Mouse (Mus musculus): ENCODE measurements around the gene Matn4. TPM values are rescaled to one million over a fixed set of nuclear protein-coding genes. Genes with fewer than 3 reads are reported as not detected.

The Matn4 gene
- total RNA-seq (2023): not detected

GRCm38 (mm10) chr2:164405060-164405459, at the start of gene Matn4:
TSS of gene Matn4 (minus strand) at chr2:164405160.

DNA sequence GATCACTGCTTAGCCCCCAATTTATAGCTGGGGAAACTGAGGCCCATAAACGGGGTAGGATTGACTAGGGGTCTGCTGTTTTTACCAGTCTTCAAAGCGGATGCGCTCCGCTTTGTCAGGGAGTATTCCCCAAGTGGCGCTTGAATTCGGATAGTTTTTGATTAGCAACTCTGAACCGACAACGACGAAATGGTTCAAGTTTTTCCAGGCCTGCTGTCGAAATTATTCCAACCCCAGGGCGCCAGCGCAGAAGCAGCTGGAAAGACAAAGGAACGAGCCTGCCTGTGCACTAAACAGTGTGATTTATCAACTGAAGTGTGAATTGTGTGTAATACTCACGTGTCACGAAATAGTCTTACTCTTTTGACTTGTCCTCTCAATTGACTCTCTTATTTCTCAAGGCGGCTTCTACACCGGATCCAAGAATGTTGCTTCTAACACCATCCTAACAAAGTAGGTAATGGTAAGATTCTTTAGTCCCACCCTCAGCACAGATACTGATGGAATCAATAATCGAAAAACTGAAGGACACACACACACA, 38.6 kb upstream of the Matn4 start, which contains the start of gene Sdc4:
Gene Sdc4 (minus strand): TSS at position 428 of the 541 bp plus-strand sequence.

DNA sequence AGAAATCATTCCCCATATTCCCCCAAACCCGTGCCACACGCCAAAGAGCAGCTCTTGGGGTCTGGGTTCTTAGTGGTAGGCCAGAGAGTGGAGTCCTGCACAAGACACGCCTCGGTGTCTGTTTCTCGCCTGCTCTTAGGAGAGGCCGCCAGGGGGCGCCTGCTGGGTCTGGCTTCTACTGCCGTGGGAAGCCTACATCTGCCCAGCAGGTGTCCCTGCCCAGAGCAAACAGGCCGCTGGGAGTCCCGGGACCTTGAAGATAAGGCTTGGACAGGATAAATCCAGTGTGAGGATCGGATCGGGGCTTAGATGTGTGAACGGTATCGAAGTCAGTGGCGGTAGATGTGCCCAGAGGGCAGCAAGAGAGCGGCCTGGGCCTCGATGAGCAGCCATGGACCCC, 2.1 kb downstream of the Matn4 start, which contains the start of gene Rbpjl:
Gene Rbpjl (plus strand): TSS at position 236 of the 400 bp plus-strand sequence.

DNA sequence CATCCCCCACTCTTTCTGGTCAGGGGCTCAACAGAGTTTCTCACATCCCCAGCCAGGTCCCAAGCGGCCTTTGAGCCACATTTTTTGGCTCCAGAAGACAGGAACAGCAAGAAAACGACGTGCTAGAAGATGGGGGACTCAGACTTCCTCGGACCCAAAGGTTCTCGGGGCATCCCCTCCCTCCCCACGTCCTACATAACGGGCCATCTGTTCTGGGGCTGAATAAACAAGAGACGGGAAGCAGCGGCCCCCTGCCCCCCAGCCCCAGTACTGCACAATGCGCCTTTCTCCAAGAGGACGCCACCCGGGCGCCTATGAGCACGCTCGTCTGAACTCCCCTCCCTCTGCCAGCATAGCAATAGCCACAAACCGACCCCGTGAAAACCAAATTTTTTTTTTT, 15.9 kb downstream of the Matn4 start, which contains the start of gene Slpi:
Gene Slpi (minus strand): TSS at position 76 of the 400 bp plus-strand sequence.

Other genes starting within 250 kb of the Matn4 start
- gene Kcns1, start 234.0 kb downstream of the Matn4 start, total RNA-seq (2023): not detected
- not detected for gene Wfdc5, start 222.4 kb downstream of the Matn4 start, total RNA-seq (2023)
- gene Wfdc12, start 214.6 kb downstream of the Matn4 start, total RNA-seq (2023): not detected
- not detected for gene Wfdc15a, start 205.0 kb downstream of the Matn4 start, total RNA-seq (2023)
- gene Wfdc15b, start 183.5 kb downstream of the Matn4 start, total RNA-seq (2023): not detected
- not detected for gene Svs2, start 166.7 kb downstream of the Matn4 start, total RNA-seq (2023)
- not detected for gene Svs3b, start 148.5 kb downstream of the Matn4 start, total RNA-seq (2023)
- not detected for gene Svs4, start 126.7 kb downstream of the Matn4 start, total RNA-seq (2023)
- gene Svs3a, start 115.9 kb downstream of the Matn4 start, total RNA-seq (2023): not detected
- not detected for gene Svs6, start 88.4 kb downstream of the Matn4 start, total RNA-seq (2023)
- not detected for gene Svs5, start 72.4 kb downstream of the Matn4 start, total RNA-seq (2023)
- gene Slpi, start 16.1 kb downstream of the Matn4 start, total RNA-seq (2023): 100 to 1,000 TPM; 591 to 696 TPM
- gene Rbpjl, start 2.0 kb downstream of the Matn4 start, total RNA-seq (2023): not detected
- gene Sdc4, start 38.7 kb upstream of the Matn4 start, total RNA-seq (2023): 1 to 10 TPM; 2.4 to 3.9 TPM
- gene Sys1, start 51.8 kb upstream of the Matn4 start, total RNA-seq (2023): 10 to 100 TPM; 28.4 to 36.4 TPM
- gene Gm20458, start 55.8 kb upstream of the Matn4 start, total RNA-seq (2023): 1 to 10 TPM in 1 of 2 experiments, under 1 TPM in 1; 0.97 to 3.1 TPM
- not detected for gene Trp53tg5, start 68.6 kb upstream of the Matn4 start, total RNA-seq (2023)
- 1 to 10 TPM; 1.0 to 2.2 TPM for gene Dbndd2, start 80.9 kb upstream of the Matn4 start, total RNA-seq (2023)
- 10 to 100 TPM; 45.7 to 55.1 TPM for gene Pigt, start 92.4 kb upstream of the Matn4 start, total RNA-seq (2023)
- gene Wfdc2, start 157.3 kb upstream of the Matn4 start, total RNA-seq (2023): not detected
- not detected for gene Spint3, start 168.3 kb upstream of the Matn4 start, total RNA-seq (2023)
- not detected for gene Wfdc6a, start 180.3 kb upstream of the Matn4 start, total RNA-seq (2023)
- gene Eppin, start 188.4 kb upstream of the Matn4 start, total RNA-seq (2023): not detected
- not detected for gene Wfdc6b, start 208.4 kb upstream of the Matn4 start, total RNA-seq (2023)
- not detected for gene Wfdc8, start 208.5 kb upstream of the Matn4 start, total RNA-seq (2023)
- gene Wfdc16, start 233.6 kb upstream of the Matn4 start, total RNA-seq (2023): not detected